Comparison of ENCODE assay signal across 26 mouse cellular contexts in genomic region chr3:38501739-38502138, GRCm38 (mm10). TPM values are rescaled to one million over a fixed set of nuclear protein-coding genes. Genes with fewer than 3 reads are reported as not detected.
DNase-seq lines count a peak whose midpoint lies in the region; ATAC-seq and TF ChIP-seq lines count a peak whose summit lies in the region.
"Had no signal": no experiment of that assay in that cellular context is flagged by ENCODE, and none has a peak within 500 bp of the region (broad histone marks: within the 10 kb centered on the region; RNA-seq: fewer than 3 reads in every experiment).

No protein-coding gene starts in this region.

- no peak for TF ChIP-seq CTCF in stomach, postnatal 0 days (IDR thresholded peaks at IDR 0.05; ENCODE audit: low read depth)

- no peaks in the 10 kb centered on the region for H3K27me3 ChIP-seq in forebrain, embryonic 16.5 days (replicated peaks; ENCODE audit: control insufficient read depth, insufficient read depth, low read length)
- no peaks in the 10 kb centered on the region for H3K27me3 ChIP-seq in forebrain, embryonic 14.5 days (replicated peaks; ENCODE audit: control insufficient read depth, insufficient read depth, low read length)
- H3K27me3 ChIP-seq in hindbrain, embryonic 14.5 days (ENCODE audit: control insufficient read depth, insufficient read depth, low read length) = no peaks in the 10 kb centered on the region
- H3K27me3 ChIP-seq in hindbrain, embryonic 12.5 days = 0 out of 2 replicates have a peak, but pooled peaks cover 2% of the 10 kb centered on the region
- no peaks in the 10 kb centered on the region for H3K27me3 ChIP-seq in midbrain, embryonic 15.5 days (replicated peaks)
- H3K27me3 ChIP-seq in midbrain, embryonic 11.5 days (ENCODE audit: control insufficient read depth, insufficient read depth, low read length) = no peaks in the 10 kb centered on the region
- no peaks in the 10 kb centered on the region for H3K27me3 ChIP-seq in stomach, postnatal 0 days (ENCODE audit: control insufficient read depth, insufficient read depth, low read length)
- H3K27me3 ChIP-seq: embryonic facial prominence, embryonic 13.5 days; heart, embryonic 12.5 days; heart, embryonic 15.5 days; hindbrain, embryonic 13.5 days; intestine, embryonic 15.5 days had no signal

- DNase-seq in forebrain, embryonic 14.5 days (ENCODE audit: low spot score) = no peak
- no peak for DNase-seq in hindbrain, embryonic 14.5 days (ENCODE audit: low spot score)
- DNase-seq in midbrain, embryonic 11.5 days (ENCODE audit: low spot score, missing footprints) = no peak
- DNase-seq in stomach, postnatal 0 days (ENCODE audit: low spot score) = no peak
- DNase-seq in kidney, postnatal 14 days = no peak
- DNase-seq: adrenal gland, adult 2 months; adrenal gland, postnatal 14 days; cerebellum, adult 11 months; cerebellum, adult 2 months; cerebellum, adult 9-11 months; cerebellum, postnatal 25 days; gastrocnemius, postnatal 10 days; gastrocnemius, postnatal 36 days; heart, postnatal 10 days; heart, postnatal 36 days; kidney, adult 11 months had no signal

- H3K27ac ChIP-seq in forebrain, embryonic 16.5 days (ENCODE audit: low read length) = no peak overlapping the region
- H3K27ac ChIP-seq in forebrain, embryonic 14.5 days (ENCODE audit: low read depth, low read length) = no peak overlapping the region
- H3K27ac ChIP-seq in hindbrain, embryonic 14.5 days = no peak overlapping the region
- no peak overlapping the region for H3K27ac ChIP-seq in hindbrain, embryonic 12.5 days
- no peak overlapping the region for H3K27ac ChIP-seq in midbrain, embryonic 15.5 days
- H3K27ac ChIP-seq in midbrain, embryonic 11.5 days (ENCODE audit: low read depth, low read length) = no peak overlapping the region
- no peak overlapping the region for H3K27ac ChIP-seq in stomach, postnatal 0 days (replicated peaks)
- H3K27ac ChIP-seq: embryonic facial prominence, embryonic 13.5 days; forebrain, embryonic 10.5 days; heart, embryonic 15.5 days; hindbrain, embryonic 13.5 days; intestine, embryonic 15.5 days had no signal

- ATAC-seq in forebrain, embryonic 16.5 days = 0 out of 2 replicates have a peak, but pooled peaks have one; percentile 26
- ATAC-seq in forebrain, embryonic 14.5 days = no peak
- ATAC-seq in hindbrain, embryonic 14.5 days (ENCODE audit: low FRiP score) = peak; percentile 17; the same call in 1 of the 2 replicates
- ATAC-seq in hindbrain, embryonic 12.5 days (ENCODE audit: low FRiP score) = no peak
- ATAC-seq in midbrain, embryonic 15.5 days (replicated peaks) = 0 out of 2 replicates have a peak, but pooled peaks have one; percentile 45
- ATAC-seq in midbrain, embryonic 11.5 days (ENCODE audit: low FRiP score) = no peak
- ATAC-seq in stomach, postnatal 0 days (ENCODE audit: low FRiP score, low TSS enrichment) = peak; percentile 76; the same call in 1 of the 2 replicates
- ATAC-seq: CD4-positive, CD25-positive, alpha-beta regulatory T cell, adult 4 months; intestine, embryonic 15.5 days had no signal

- no peaks in the 10 kb centered on the region for H3K9me3 ChIP-seq in forebrain, embryonic 16.5 days (ENCODE audit: control insufficient read depth, low read length)
- no peaks in the 10 kb centered on the region for H3K9me3 ChIP-seq in forebrain, embryonic 14.5 days (replicated peaks; ENCODE audit: control insufficient read depth, low read length)
- H3K9me3 ChIP-seq in hindbrain, embryonic 14.5 days (ENCODE audit: control insufficient read depth, low read length) = no peaks in the 10 kb centered on the region
- no peaks in the 10 kb centered on the region for H3K9me3 ChIP-seq in hindbrain, embryonic 12.5 days (replicated peaks)
- no peaks in the 10 kb centered on the region for H3K9me3 ChIP-seq in midbrain, embryonic 15.5 days
- H3K9me3 ChIP-seq in midbrain, embryonic 11.5 days (ENCODE audit: control insufficient read depth, low read length) = no peaks in the 10 kb centered on the region
- no peaks in the 10 kb centered on the region for H3K9me3 ChIP-seq in stomach, postnatal 0 days (ENCODE audit: control insufficient read depth, low read length)
- H3K9me3 ChIP-seq: embryonic facial prominence, embryonic 13.5 days; forebrain, embryonic 10.5 days; heart, embryonic 12.5 days; heart, embryonic 15.5 days; hindbrain, embryonic 13.5 days; intestine, embryonic 15.5 days had no signal

- H3K4me2 ChIP-seq in forebrain, embryonic 16.5 days (ENCODE audit: low read length) = no peak overlapping the region
- H3K4me2 ChIP-seq in forebrain, embryonic 14.5 days (ENCODE audit: low read length) = no peak overlapping the region
- H3K4me2 ChIP-seq in hindbrain, embryonic 14.5 days (replicated peaks) = no peak overlapping the region
- H3K4me2 ChIP-seq in hindbrain, embryonic 12.5 days (replicated peaks) = no peak overlapping the region
- no peak overlapping the region for H3K4me2 ChIP-seq in midbrain, embryonic 15.5 days
- H3K4me2 ChIP-seq in midbrain, embryonic 11.5 days = no peak overlapping the region
- no peak overlapping the region for H3K4me2 ChIP-seq in stomach, postnatal 0 days (replicated peaks; ENCODE audit: low read depth)
- H3K4me2 ChIP-seq: embryonic facial prominence, embryonic 13.5 days; heart, embryonic 12.5 days; heart, embryonic 15.5 days; hindbrain, embryonic 13.5 days; intestine, embryonic 15.5 days had no signal

- TF ChIP-seq EP300 in stomach, postnatal 0 days (optimal IDR thresholded peaks at IDR 0.05) = no peak

- no peaks in the 10 kb centered on the region for H3K4me1 ChIP-seq in forebrain, embryonic 16.5 days (replicated peaks; ENCODE audit: control insufficient read depth, insufficient read depth, low read length)
- H3K4me1 ChIP-seq in forebrain, embryonic 14.5 days (ENCODE audit: control insufficient read depth, insufficient read depth, low read length) = no peaks in the 10 kb centered on the region
- no peaks in the 10 kb centered on the region; the same call in 1 of the 2 replicates for H3K4me1 ChIP-seq in hindbrain, embryonic 14.5 days (replicated peaks; ENCODE audit: control insufficient read depth, insufficient read depth, low read length)
- H3K4me1 ChIP-seq in hindbrain, embryonic 12.5 days = 0 out of 2 replicates have a peak, but pooled peaks cover 2% of the 10 kb centered on the region
- H3K4me1 ChIP-seq in midbrain, embryonic 15.5 days = no peaks in the 10 kb centered on the region
- no peaks in the 10 kb centered on the region for H3K4me1 ChIP-seq in midbrain, embryonic 11.5 days (ENCODE audit: control insufficient read depth, insufficient read depth, low read length)
- no peaks in the 10 kb centered on the region for H3K4me1 ChIP-seq in stomach, postnatal 0 days (replicated peaks; ENCODE audit: control insufficient read depth, insufficient read depth)
- H3K4me1 ChIP-seq: embryonic facial prominence, embryonic 13.5 days; heart, embryonic 15.5 days; intestine, embryonic 15.5 days had no signal

- H3K36me3 ChIP-seq in forebrain, embryonic 16.5 days (ENCODE audit: control insufficient read depth, insufficient read depth) = no peaks in the 10 kb centered on the region
- no peaks in the 10 kb centered on the region for H3K36me3 ChIP-seq in forebrain, embryonic 14.5 days (ENCODE audit: control insufficient read depth, insufficient read depth, low read length)
- H3K36me3 ChIP-seq in hindbrain, embryonic 14.5 days (replicated peaks; ENCODE audit: control insufficient read depth, insufficient read depth) = no peaks in the 10 kb centered on the region
- no peaks in the 10 kb centered on the region for H3K36me3 ChIP-seq in hindbrain, embryonic 12.5 days
- H3K36me3 ChIP-seq in midbrain, embryonic 15.5 days (replicated peaks) = no peaks in the 10 kb centered on the region
- H3K36me3 ChIP-seq in midbrain, embryonic 11.5 days (ENCODE audit: control insufficient read depth, insufficient read depth, low read length) = no peaks in the 10 kb centered on the region
- H3K36me3 ChIP-seq in stomach, postnatal 0 days (ENCODE audit: control insufficient read depth, insufficient read depth, low read length) = no peaks in the 10 kb centered on the region
- H3K36me3 ChIP-seq: embryonic facial prominence, embryonic 13.5 days; forebrain, embryonic 10.5 days; heart, embryonic 12.5 days; heart, embryonic 15.5 days; hindbrain, embryonic 13.5 days; intestine, embryonic 15.5 days had no signal

- H3K4me3 ChIP-seq in forebrain, embryonic 16.5 days (replicated peaks; ENCODE audit: low read length) = no peak overlapping the region
- no peak overlapping the region for H3K4me3 ChIP-seq in forebrain, embryonic 14.5 days (ENCODE audit: low read depth, low read length)
- H3K4me3 ChIP-seq in hindbrain, embryonic 14.5 days (replicated peaks; ENCODE audit: low read length) = no peak overlapping the region
- H3K4me3 ChIP-seq in hindbrain, embryonic 12.5 days = no peak overlapping the region
- no peak overlapping the region for H3K4me3 ChIP-seq in midbrain, embryonic 15.5 days
- no peak overlapping the region for H3K4me3 ChIP-seq in midbrain, embryonic 11.5 days (ENCODE audit: low read depth, low read length)
- no peak overlapping the region for H3K4me3 ChIP-seq in stomach, postnatal 0 days (ENCODE audit: low read depth, low read length)
- H3K4me3 ChIP-seq: embryonic facial prominence, embryonic 13.5 days; forebrain, embryonic 10.5 days; heart, embryonic 12.5 days; heart, embryonic 15.5 days; hindbrain, embryonic 13.5 days; intestine, embryonic 15.5 days had no signal

- H3K9ac ChIP-seq in forebrain, embryonic 16.5 days (replicated peaks; ENCODE audit: low read depth, low read length) = no peak overlapping the region
- H3K9ac ChIP-seq in forebrain, embryonic 14.5 days (ENCODE audit: low read length) = no peak overlapping the region
- H3K9ac ChIP-seq in hindbrain, embryonic 14.5 days = no peak overlapping the region
- H3K9ac ChIP-seq in hindbrain, embryonic 12.5 days = no peak overlapping the region
- H3K9ac ChIP-seq in midbrain, embryonic 15.5 days = no peak overlapping the region
- no peak overlapping the region for H3K9ac ChIP-seq in midbrain, embryonic 11.5 days (ENCODE audit: low read length)
- no peak overlapping the region for H3K9ac ChIP-seq in stomach, postnatal 0 days (ENCODE audit: low read length)
- H3K9ac ChIP-seq: embryonic facial prominence, embryonic 13.5 days; heart, embryonic 12.5 days; heart, embryonic 15.5 days; hindbrain, embryonic 13.5 days; intestine, embryonic 15.5 days had no signal

- 93% methylated on average over 2 of the region's 2 CpGs for WGBS in forebrain, embryonic 16.5 days
- 95% methylated on average over 2 of the region's 2 CpGs for WGBS in forebrain, embryonic 14.5 days
- WGBS in hindbrain, embryonic 14.5 days = 83% methylated on average over 2 of the region's 2 CpGs
- 87% methylated on average over 2 of the region's 2 CpGs for WGBS in hindbrain, embryonic 12.5 days
- 94% methylated on average over 2 of the region's 2 CpGs for WGBS in midbrain, embryonic 15.5 days
- WGBS in midbrain, embryonic 11.5 days = 88% methylated on average over 2 of the region's 2 CpGs
- 87% methylated on average over 2 of the region's 2 CpGs for WGBS in stomach, postnatal 0 days

RNA-seq across cellular contexts. Expression of gene Ankrd50, which starts 17.1 kb away (rescaled TPM):
- 23.2 and 24.2 TPM in 2 replicates for polyA plus RNA-seq in forebrain, embryonic 16.5 days (2015; fragmentation: Nextera tagmentation; extraction: Ambion mirVana)
- 21.2 and 21.8 TPM in 2 replicates for polyA plus RNA-seq in forebrain, embryonic 14.5 days (2014; fragmentation: Nextera tagmentation; extraction: Ambion mirVana)
- 27.6 and 29.3 TPM in 2 replicates for polyA plus RNA-seq in hindbrain, embryonic 14.5 days (2014; fragmentation: Nextera tagmentation; extraction: Ambion mirVana)
- polyA plus RNA-seq in hindbrain, embryonic 12.5 days (2016; fragmentation: Nextera tagmentation; extraction: Ambion mirVana) = 46.4 and 53.8 TPM in 2 replicates
- 24.7 and 25.3 TPM in 2 replicates for polyA plus RNA-seq in midbrain, embryonic 15.5 days (2015; fragmentation: Nextera tagmentation; extraction: Ambion mirVana)
- polyA plus RNA-seq in midbrain, embryonic 11.5 days (2014; fragmentation: Nextera tagmentation; extraction: Ambion mirVana) = 28.6 and 31.8 TPM in 2 replicates
- 9.8 and 11.1 TPM in 2 replicates for polyA plus RNA-seq in stomach, postnatal 0 days (2015; fragmentation: Nextera tagmentation; extraction: Ambion mirVana)

Comparison
In these comparisons a context has a peak if more than half of its experiments do, and no peak if none do; other contexts are left out.
1. ATAC-seq: peak in forebrain, embryonic 16.5 days (single experiment), hindbrain, embryonic 14.5 days (single experiment), midbrain, embryonic 15.5 days (single experiment) and stomach, postnatal 0 days (single experiment); none in forebrain, embryonic 14.5 days (single experiment), hindbrain, embryonic 12.5 days (single experiment) and midbrain, embryonic 11.5 days (single experiment).